Mouse (Mus musculus): ENCODE results near the gene Arhgef10l.

DNA sequence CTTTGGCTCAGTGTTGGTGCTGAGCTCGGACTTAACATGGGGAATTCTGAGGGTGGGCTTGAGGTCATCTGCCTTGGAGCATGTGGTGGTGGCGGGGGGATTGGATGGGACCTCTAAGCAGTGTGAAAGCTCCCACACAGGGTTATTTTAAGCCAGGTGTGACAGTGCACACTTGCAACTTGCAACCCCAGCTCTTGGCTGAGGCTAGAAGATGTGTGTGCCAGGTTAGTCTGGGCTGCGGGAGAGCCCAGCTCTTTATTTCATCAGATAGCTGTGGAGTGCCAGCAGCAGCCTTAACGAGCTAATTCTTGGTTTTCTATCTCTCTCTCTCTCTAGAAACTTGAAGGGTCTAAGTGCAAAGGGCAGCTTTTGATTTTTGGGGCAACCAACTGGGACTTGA lies 41.8 kb upstream of the Arhgef10l start:
- TF ChIP-seq CTCF (IDR thresholded peaks at IDR 0.05; ENCODE audit: low read depth) (no peak), EP300 (IDR thresholded peaks at IDR 0.05; ENCODE audit: low read depth) (no peak)

Data from liver, embryonic 14.5 days (tissue).